Mouse (Mus musculus): ENCODE data around the gene Kcns3.
"Not testable (repeated sequence)": the region's sequence is repeated elsewhere in the genome, so short reads cannot be mapped to it uniquely, and the experiment has no call there.

The Kcns3 gene

GRCm38 (mm10) chr12:11066865-11067264 lies 84.0 kb downstream of the Kcns3 start:
- DNase-seq, result no peak

DNA sequence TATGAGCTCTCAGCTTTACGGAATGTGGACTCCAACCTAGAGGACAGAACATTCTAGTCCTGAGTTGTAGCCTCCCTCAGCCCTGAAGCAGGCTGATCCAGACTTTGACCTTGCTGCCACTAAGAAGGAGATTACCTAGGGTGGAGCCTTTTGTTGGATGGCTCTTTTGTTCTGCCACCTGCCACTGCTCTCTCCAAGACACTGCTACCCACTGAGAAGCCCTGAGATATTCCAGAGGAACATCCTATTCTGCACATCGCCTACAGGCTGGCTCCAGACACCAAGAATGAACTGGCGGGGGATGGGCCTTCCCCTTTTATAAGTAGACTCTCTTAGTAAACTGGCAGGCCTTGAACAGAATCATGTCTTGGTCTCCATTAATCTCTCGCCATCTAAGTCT lies 98.2 kb downstream of the Kcns3 start:
- DNase-seq, result not testable (repeated sequence)

GRCm38 (mm10) chr12:11041821-11042220 lies 109.0 kb downstream of the Kcns3 start:
- DNase-seq, result no peak

All from thymus, postnatal 14 days (tissue).